Mouse (Mus musculus) hindbrain, embryonic 10.5 days (tissue): ENCODE results near the gene Rgs11. TPM values are rescaled to one million over a fixed set of nuclear protein-coding genes. Genes with fewer than 3 reads are reported as not detected.

Experiments used
- DNase-seq: peaks from one replicate; pipeline ENCODE4 v3.0.0-alpha.2; 2017; ENCODE audit warnings: low spot score
- H3K27ac ChIP-seq: fragments of 300-500 bp; sonication (generic); 2 replicates; pipeline ENCODE4 v1.5.1; 2016; ENCODE audit warnings: mild to moderate bottlenecking, moderate library complexity
- H3K27me3 ChIP-seq: fragments of 300-500 bp; sonication (generic); 2 replicates; pipeline ENCODE4 v1.6.1; 2016; ENCODE audit warnings: mild to moderate bottlenecking; ENCODE audit not compliant: poor library complexity, insufficient read depth, severe bottlenecking
- H3K36me3 ChIP-seq: fragments of 300-500 bp; sonication (generic); 2 replicates; pipeline ENCODE4 v1.6.1; 2016; ENCODE audit warnings: mild to moderate bottlenecking, moderate library complexity
- H3K4me1 ChIP-seq: fragments of 300-500 bp; sonication (generic); replicated peaks from 2 replicates; pipeline ENCODE4 v1.6.1; 2016; ENCODE audit warnings: mild to moderate bottlenecking
- H3K4me3 ChIP-seq: fragments of 300-500 bp; sonication (generic); 2 replicates; pipeline ENCODE4 v1.5.1; 2016; ENCODE audit warnings: mild to moderate bottlenecking, moderate library complexity
- H3K9me3 ChIP-seq: fragments of 300-500 bp; sonication (generic); 2 replicates; pipeline ENCODE4 v1.6.1; 2016; ENCODE audit warnings: mild to moderate bottlenecking, moderate library complexity
- WGBS: fragments of 180-500 bp; shearing (Covaris S2); methylation state at CpG from one replicate; pipeline ENCODE4 v1.1.7; 2016; 5-methylcytosine and 5-hydroxymethylcytosine counted together
- polyA plus RNA-seq: library from polyadenylated mRNA; unstranded; fragments of >200 nt; fragmentation: Nextera tagmentation; extraction: Ambion mirVana; gene quantifications from 2 replicates; pipeline ENCODE4 v1.2.1, GENCODE M21; 2016

The Rgs11 gene
- polyA plus RNA-seq, 1 experiment from 2014 or later, result 1.5 TPM

- H3K4me3 ChIP-seq, result no peak overlapping the region
- no peak for DNase-seq
- no peaks in the 10 kb centered on the region for H3K27me3 ChIP-seq
- no peaks in the 10 kb centered on the region for H3K36me3 ChIP-seq
- H3K4me1 ChIP-seq, result peaks cover 18% of the 10 kb centered on the region
- no peaks in the 10 kb centered on the region for H3K9me3 ChIP-seq
- peak overlapping the region; percentile 50; the same call in 1 of the 2 replicates for H3K27ac ChIP-seq
- WGBS, result 68% methylated on average over 13 of the region's 13 CpGs
Measured at GRCm38 (mm10) chr17:26235077-26235815, 32.5 kb downstream of the Rgs11 start.

GRCm38 (mm10) chr17:26237667-26238066, 34.9 kb downstream of the Rgs11 start:
- H3K36me3 ChIP-seq, result no peaks in the 10 kb centered on the region
- DNase-seq, result no peak
- H3K9me3 ChIP-seq, result no peaks in the 10 kb centered on the region
- H3K27me3 ChIP-seq, result no peaks in the 10 kb centered on the region
- no peak overlapping the region for H3K4me3 ChIP-seq
- H3K27ac ChIP-seq, result no peak overlapping the region
- WGBS, result 87% methylated on average over 10 of the region's 10 CpGs
- H3K4me1 ChIP-seq, result peaks cover 22% of the 10 kb centered on the region

DNA sequence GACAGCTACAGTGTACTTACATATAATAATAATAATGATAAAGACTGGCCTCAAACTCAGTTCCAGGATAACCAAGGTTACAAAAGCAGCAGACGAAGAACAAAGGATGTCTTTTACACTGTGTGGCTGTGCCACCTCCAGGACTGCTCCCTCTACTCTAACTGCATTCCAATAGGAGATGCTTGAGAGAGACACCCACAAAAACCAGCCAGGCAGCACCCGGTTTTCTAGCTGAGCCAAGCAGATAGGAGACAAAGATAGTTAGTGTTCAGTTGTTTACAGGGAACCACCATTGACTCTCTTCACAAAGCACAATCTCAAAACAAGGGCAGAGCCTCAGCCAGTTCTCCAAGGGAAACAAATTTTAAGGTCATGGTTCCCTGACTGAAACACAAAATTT, 36.8 kb downstream of the Rgs11 start:
- WGBS, result 76% methylated on average over 2 of the region's 2 CpGs
- no peak overlapping the region for H3K27ac ChIP-seq
- H3K9me3 ChIP-seq, result no peaks in the 10 kb centered on the region
- no peaks in the 10 kb centered on the region for H3K27me3 ChIP-seq
- H3K4me1 ChIP-seq, result peaks cover 41% of the 10 kb centered on the region
- no peaks in the 10 kb centered on the region for H3K36me3 ChIP-seq
- H3K4me3 ChIP-seq, result no peak overlapping the region
- DNase-seq, result no peak

GRCm38 (mm10) chr17:26240120-26240790, 37.5 kb downstream of the Rgs11 start:
- no peak overlapping the region for H3K27ac ChIP-seq
- WGBS, result 84% methylated on average over 6 of the region's 6 CpGs
- no peak for DNase-seq
- H3K4me3 ChIP-seq, result no peak overlapping the region
- H3K36me3 ChIP-seq, result no peaks in the 10 kb centered on the region
- no peaks in the 10 kb centered on the region for H3K9me3 ChIP-seq
- H3K4me1 ChIP-seq, result peaks cover 42% of the 10 kb centered on the region
- H3K27me3 ChIP-seq, result no peaks in the 10 kb centered on the region

DNA sequence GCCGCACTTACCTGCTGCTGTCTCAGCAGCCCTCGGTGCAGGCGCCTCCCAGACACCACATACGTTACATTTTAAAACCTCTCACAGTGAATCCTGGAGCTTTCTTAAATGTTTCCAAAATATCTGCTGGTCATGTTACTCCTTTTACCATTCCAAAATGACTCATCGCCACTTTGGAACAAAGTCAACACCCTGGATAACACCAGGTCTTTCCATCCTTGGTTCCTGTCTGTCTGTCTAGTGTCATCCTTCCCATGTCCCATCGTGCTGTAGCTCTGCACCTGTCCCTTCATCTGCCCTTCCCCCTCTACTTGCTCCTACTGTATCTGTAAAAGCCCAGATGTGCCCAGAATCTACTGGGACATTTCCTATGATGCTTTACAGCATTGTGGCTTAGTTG, 38.2 kb downstream of the Rgs11 start:
- no peak overlapping the region for H3K4me3 ChIP-seq
- H3K36me3 ChIP-seq, result no peaks in the 10 kb centered on the region
- H3K9me3 ChIP-seq, result no peaks in the 10 kb centered on the region
- 86% methylated on average over 6 of the region's 6 CpGs for WGBS
- H3K4me1 ChIP-seq, result peaks cover 35% of the 10 kb centered on the region
- no peak for DNase-seq
- no peaks in the 10 kb centered on the region for H3K27me3 ChIP-seq
- H3K27ac ChIP-seq, result no peak overlapping the region

DNA sequence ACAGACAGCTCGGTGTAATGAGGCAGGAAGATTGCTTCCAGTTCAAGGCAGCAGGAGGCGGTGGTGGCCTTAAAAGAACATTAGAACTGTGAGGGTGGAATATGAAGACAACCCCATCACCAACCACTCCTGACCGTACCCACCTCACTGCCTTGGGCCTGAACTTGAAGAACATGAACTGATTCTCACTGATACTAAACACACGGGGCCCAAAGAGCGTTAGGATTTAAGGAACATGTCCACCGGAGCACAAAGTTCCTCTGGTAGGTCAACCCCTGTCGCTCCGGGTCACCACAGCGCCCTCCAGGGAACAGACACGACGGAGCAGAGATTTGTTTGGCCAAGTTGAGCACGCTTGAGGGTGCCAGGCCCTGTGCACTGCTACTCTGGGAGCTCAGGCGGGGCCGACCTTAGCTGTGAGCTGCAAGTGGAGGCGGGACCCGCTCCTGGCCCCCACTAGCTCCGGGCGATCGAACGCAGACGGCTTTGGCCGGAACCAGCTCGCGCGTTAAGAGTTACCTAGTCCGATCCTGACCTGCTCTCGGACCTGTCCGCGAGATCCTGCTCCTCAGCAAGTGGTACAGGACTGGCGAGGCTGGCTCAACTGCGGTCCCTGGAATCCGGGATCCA, 40.8 kb downstream of the Rgs11 start:
- Histone ChIP-seq H3K4me3 (peak overlapping the region; percentile 80), H3K36me3 (no peaks in the 10 kb centered on the region), H3K4me1 (peaks cover 27% of the 10 kb centered on the region), H3K9me3 (no peaks in the 10 kb centered on the region), H3K27ac (peak overlapping the region; percentile 89), H3K27me3 (no peaks in the 10 kb centered on the region)
- under 1% methylated on average over 32 of the region's 32 CpGs for WGBS
- DNase-seq, result no peak

DNA sequence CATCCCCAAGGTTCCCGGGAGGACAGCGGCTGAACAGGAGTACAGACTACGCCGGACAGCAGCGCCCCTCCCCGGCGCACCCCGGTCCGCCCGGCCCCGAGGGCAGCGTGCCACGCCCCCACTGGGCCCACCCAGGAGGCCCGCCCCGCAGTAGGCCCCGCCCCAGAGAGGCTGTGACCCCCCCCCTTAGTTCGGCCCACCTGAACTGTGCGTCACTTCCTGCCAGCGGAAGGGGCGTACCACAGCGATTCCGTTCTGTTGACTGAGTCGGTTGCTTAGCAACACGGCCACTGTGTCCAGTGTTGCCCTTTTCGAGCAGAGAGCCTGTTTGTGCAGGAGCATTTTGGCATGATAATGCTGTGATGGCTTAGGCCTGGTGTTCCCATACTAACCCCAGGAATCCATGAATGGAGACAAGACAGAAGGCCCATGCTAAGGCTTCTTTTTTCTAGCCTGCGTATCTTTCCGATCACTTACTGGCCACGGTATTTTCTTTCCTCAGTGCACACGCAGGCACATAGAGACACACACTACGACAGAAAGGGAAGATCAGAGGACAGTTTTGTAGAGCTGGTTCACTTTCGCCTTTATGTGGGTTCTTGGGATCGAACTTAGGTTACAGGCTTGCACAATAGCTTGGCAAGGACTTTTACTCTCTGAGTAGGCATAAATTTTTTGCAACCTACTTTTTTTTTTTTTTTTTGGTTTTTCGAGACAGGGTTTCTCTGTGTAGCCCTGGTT, 41.5 kb downstream of the Rgs11 start, which contains the start of gene Fam234a:
Gene Fam234a, minus strand, starts transcription at position 142 of the 741 bp plus-strand sequence.
- DNase-seq, result peak; percentile 98
- Histone ChIP-seq H3K9me3 (no peaks in the 10 kb centered on the region), H3K27ac (peak within 1 kb of the TSS; percentile 89), H3K4me1 (peaks cover 27% of the 10 kb centered on the region), H3K4me3 (peak within 1 kb of the TSS; percentile 80), H3K36me3 (no peaks in the 10 kb centered on the region), H3K27me3 (no peaks in the 10 kb centered on the region)
- WGBS, result 9% methylated on average over 33 of the region's 33 CpGs

DNA sequence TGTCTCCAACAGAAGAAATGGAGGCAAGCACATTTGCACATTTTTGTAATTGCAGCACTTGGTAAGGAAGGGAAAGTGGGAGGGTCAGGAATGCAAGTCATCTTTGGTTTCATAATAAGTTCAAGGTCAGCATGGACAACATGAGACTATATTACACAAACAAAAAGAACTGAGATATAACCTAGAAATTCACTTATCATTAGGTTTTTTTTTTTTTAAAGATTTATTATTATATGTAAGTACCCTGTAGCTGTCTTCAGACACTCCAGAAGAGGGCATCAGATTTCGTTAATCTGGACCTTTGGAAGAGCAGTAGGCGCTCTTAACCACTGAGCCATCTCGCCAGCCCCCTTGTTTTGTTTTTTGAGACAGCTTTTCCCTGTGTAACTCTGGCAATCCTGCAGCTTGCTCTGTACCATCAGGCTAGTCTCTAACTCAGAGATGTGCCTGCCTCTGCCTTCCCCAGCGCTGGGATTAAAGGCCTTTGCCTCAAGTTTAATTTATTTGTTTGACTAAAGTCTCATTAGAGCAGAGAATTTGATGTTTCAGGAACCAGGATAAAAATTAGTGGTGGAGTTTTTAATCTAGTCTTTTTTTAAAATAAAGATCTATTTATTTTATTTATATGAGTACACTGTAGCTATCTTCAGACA, 49.3 kb downstream of the Rgs11 start:
- 50% methylated on average over 4 of the region's 4 CpGs for WGBS
- peak overlapping the region; percentile 97 for H3K27ac ChIP-seq

DNA sequence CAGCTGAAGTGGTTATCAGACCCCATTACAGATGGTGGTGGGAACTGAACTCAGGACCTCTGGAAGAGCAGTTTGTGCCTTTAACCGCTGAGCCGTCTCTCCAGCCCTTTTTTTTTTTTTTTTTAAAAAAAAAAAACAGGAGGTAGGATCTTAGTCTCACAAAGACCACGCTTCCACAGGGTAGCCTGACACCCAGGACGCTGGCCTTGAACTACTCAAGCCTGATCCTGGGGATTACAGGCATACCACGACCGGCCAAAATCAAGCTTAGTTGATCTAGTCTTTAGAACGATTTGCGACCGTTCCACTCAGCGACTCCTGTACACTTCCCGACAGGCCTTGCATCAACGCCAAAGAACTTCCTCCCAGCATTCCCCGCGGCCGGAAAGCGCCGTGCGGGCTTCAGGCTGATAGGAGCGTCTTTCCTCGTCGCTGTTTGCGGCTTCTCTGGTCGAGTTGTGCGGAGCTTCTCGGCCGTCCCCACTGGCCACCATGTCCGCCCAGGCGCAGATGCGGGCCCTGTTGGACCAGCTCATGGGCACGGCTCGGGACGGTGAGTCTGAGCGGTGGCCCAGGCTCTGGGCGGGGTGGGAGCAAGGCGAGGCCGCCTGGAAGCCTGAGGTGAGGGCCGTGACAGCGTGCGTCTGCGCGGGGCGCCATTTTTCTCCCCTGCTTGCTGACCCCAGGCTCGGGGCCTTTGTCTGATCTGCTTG, 49.9 kb downstream of the Rgs11 start, which contains the start of gene Luc7l:
Gene Luc7l, plus strand, starts transcription at position 358 of the 713 bp plus-strand sequence.
- peaks cover 31% of the 10 kb centered on the region for H3K36me3 ChIP-seq
- H3K4me3 ChIP-seq, result peak within 1 kb of the TSS; percentile 99
- peak within 1 kb of the TSS; percentile 97 for H3K27ac ChIP-seq
- peaks cover 16% of the 10 kb centered on the region for H3K4me1 ChIP-seq
- H3K27me3 ChIP-seq, result no peaks in the 10 kb centered on the region
- WGBS, result under 1% methylated on average over 43 of the region's 43 CpGs
- DNase-seq, result peak; percentile 95
- H3K9me3 ChIP-seq, result no peaks in the 10 kb centered on the region

More for the DNA sequence above, 49.3 kb downstream of the Rgs11 start:
- H3K4me1 ChIP-seq, result peaks cover 16% of the 10 kb centered on the region
- peak overlapping the region; percentile 99 for H3K4me3 ChIP-seq
- no peaks in the 10 kb centered on the region for H3K27me3 ChIP-seq
- H3K36me3 ChIP-seq, result peaks cover 24% of the 10 kb centered on the region
- no peak for DNase-seq
- no peaks in the 10 kb centered on the region for H3K9me3 ChIP-seq

DNA sequence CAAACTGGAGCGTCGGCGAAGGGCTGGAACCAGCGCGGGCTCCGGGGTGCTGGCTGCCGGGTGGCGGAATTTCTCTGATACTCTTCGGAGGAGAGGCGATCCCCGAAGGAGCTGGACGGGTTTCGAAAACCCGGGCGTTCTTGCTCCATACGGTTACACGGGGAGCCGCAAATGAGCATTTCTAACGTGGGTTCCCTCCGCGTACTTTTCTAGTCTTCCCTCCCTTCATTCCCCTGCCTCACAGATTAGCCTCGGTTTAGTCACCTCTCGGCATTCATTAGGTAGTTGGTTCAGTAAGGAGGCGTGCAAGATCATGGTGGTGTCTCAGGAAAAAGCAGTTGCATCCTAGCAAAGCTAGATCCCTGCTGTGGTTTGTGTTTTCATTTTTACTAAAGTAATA, 50.6 kb downstream of the Rgs11 start:
- Histone ChIP-seq H3K36me3 (peaks cover 38% of the 10 kb centered on the region), H3K4me1 (peaks cover 16% of the 10 kb centered on the region), H3K4me3 (peak overlapping the region; percentile 99), H3K27me3 (no peaks in the 10 kb centered on the region), H3K27ac (peak overlapping the region; percentile 97), H3K9me3 (no peaks in the 10 kb centered on the region)
- no peak for DNase-seq
- 0% methylated on average over 24 of the region's 24 CpGs for WGBS

GRCm38 (mm10) chr17:26255313-26255712, 52.6 kb downstream of the Rgs11 start:
- Histone ChIP-seq H3K36me3 (peaks cover 58% of the 10 kb centered on the region), H3K4me1 (peaks cover 16% of the 10 kb centered on the region), H3K9me3 (no peaks in the 10 kb centered on the region), H3K27me3 (no peaks in the 10 kb centered on the region), H3K4me3 (no peak overlapping the region), H3K27ac (no peak overlapping the region)
- WGBS, result 95% methylated on average over 7 of the region's 7 CpGs
- DNase-seq, result no peak
